Mouse (Mus musculus): ENCODE measurements at regions not wholly inside any gene's neighbourhood (a gene's known extent, or its start where the extent isn't known, plus 50 kb on each side); places are given as distances from the start of the nearest gene placed in this dataset.
"Not testable (repeated sequence)": the region's sequence is repeated elsewhere in the genome, so short reads cannot be mapped to it uniquely, and the experiment has no call there.

- not testable (repeated sequence) for H3K9me3 ChIP-seq; H3K36me3 ChIP-seq; ATAC-seq; H3K4me3 ChIP-seq (replicated peaks); H3K27me3 ChIP-seq; H3K4me2 ChIP-seq (replicated peaks)
- peak overlapping the region; percentile 56; the same call in 1 of the 2 replicates for H3K9ac ChIP-seq (replicated peaks)
- H3K4me1 ChIP-seq (replicated peaks): peaks cover 18% of the 10 kb centered on the region
- H3K27ac ChIP-seq: peak overlapping the region; percentile 95
- 73% methylated on average over 2 of the region's 2 CpGs for WGBS
These were observed 514.1 kb upstream of the Mms22l start for GRCm38 (mm10) chr4:23982193-23982592.

- H3K4me2 ChIP-seq (replicated peaks): peak overlapping the region; percentile 48
- peak overlapping the region; percentile 23 for H3K4me3 ChIP-seq (replicated peaks)
- H3K36me3 ChIP-seq: no peaks in the 10 kb centered on the region
- no peaks in the 10 kb centered on the region for H3K27me3 ChIP-seq
- H3K9me3 ChIP-seq: no peaks in the 10 kb centered on the region
- H3K27ac ChIP-seq: peak overlapping the region; percentile 95
- ATAC-seq: peak; percentile 98
- H3K4me1 ChIP-seq (replicated peaks): peaks cover 18% of the 10 kb centered on the region
- WGBS: 10% methylated on average over 13 of the region's 13 CpGs
- H3K9ac ChIP-seq (replicated peaks): peak overlapping the region; percentile 56
These were observed 513.3 kb upstream of the Mms22l start for GRCm38 (mm10) chr4:23982790-23983451.

DNA sequence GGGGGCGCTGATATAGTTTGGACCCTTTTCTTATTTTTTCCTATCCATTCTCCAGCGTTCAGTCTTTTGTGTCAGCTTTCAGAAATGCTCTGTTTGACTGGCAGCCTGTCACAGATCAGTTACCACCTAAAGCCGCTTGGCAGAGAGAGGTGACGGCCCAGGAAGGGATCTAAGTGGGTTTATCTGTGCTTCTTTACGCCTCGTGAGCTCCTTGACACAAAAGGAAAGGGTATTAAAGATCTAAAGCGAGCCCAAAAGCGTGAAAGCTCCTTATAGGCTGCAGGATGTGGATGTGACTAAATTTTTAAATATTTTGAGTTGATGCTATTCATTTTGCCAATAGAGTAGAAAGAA, 512.8 kb upstream of the Mms22l start:
- no peaks in the 10 kb centered on the region for H3K27me3 ChIP-seq
- H3K4me3 ChIP-seq (replicated peaks): peak overlapping the region; percentile 23
- peak overlapping the region; percentile 48 for H3K4me2 ChIP-seq (replicated peaks)
- H3K4me1 ChIP-seq (replicated peaks): peaks cover 18% of the 10 kb centered on the region
- H3K9ac ChIP-seq (replicated peaks): peak overlapping the region; percentile 56
- under 1% methylated on average over 8 of the region's 8 CpGs for WGBS
- peak; percentile 93 for ATAC-seq
- H3K36me3 ChIP-seq: no peaks in the 10 kb centered on the region
- peak overlapping the region; percentile 95 for H3K27ac ChIP-seq
- no peaks in the 10 kb centered on the region for H3K9me3 ChIP-seq

- 33% methylated on average over 3 of the region's 3 CpGs for WGBS
- no peak overlapping the region for H3K9ac ChIP-seq (replicated peaks)
- peaks cover 18% of the 10 kb centered on the region for H3K4me1 ChIP-seq (replicated peaks)
- H3K36me3 ChIP-seq: no peaks in the 10 kb centered on the region
- no peak overlapping the region for H3K4me2 ChIP-seq (replicated peaks)
- H3K27me3 ChIP-seq: no peaks in the 10 kb centered on the region
- peak overlapping the region; percentile 69 for H3K27ac ChIP-seq
- ATAC-seq: 0 out of 2 replicates have a peak, but pooled peaks have one; percentile 25
- no peaks in the 10 kb centered on the region for H3K9me3 ChIP-seq
- H3K4me3 ChIP-seq (replicated peaks): no peak overlapping the region
These were observed 512.2 kb upstream of the Mms22l start for GRCm38 (mm10) chr4:23984005-23984404.

- H3K36me3 ChIP-seq: no peaks in the 10 kb centered on the region
- H3K27ac ChIP-seq: peak overlapping the region; percentile 7
These were observed 510.3 kb upstream of the Mms22l start for GRCm38 (mm10) chr4:23985956-23986355.

DNA sequence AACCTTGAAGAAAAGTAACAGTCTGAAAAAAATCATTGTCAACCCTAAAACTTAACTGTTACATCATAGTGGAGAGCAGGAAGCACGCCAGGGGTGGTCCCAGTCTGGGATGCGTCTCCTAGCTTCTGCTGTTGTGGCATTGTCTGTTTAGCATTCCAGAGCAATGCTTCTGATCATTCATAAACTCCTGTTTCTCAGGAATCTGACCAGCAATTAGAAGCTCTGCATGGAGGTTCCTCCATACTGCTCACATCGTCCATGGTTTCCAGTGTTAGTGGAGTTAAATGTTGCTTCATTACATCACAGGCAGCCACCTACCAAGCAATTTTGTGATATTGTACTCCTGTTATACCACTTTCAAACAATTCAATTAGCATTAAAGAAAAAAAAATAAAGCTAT, 502.4 kb upstream of the Mms22l start:
- Histone ChIP-seq H3K27me3 (no peaks in the 10 kb centered on the region), H3K4me3 (replicated peaks) (no peak overlapping the region), H3K36me3 (no peaks in the 10 kb centered on the region), H3K9ac (replicated peaks) (no peak overlapping the region), H3K9me3 (no peaks in the 10 kb centered on the region), H3K4me2 (replicated peaks) (no peak overlapping the region), H3K27ac (peak overlapping the region; percentile 69), H3K4me1 (replicated peaks) (peaks cover 11% of the 10 kb centered on the region)
- 25% methylated on average over 3 of the region's 3 CpGs for WGBS
- ATAC-seq: peak; percentile 63; the same call in 1 of the 2 replicates

More at GRCm38 (mm10) chr4:23985956-23986355, 510.3 kb upstream of the Mms22l start:
- no peak overlapping the region for H3K4me3 ChIP-seq (replicated peaks)
- no peaks in the 10 kb centered on the region for H3K27me3 ChIP-seq
- H3K9ac ChIP-seq (replicated peaks): no peak overlapping the region
- no peak overlapping the region for H3K4me2 ChIP-seq (replicated peaks)
- ATAC-seq: no peak
- H3K9me3 ChIP-seq: no peaks in the 10 kb centered on the region
- WGBS: 17% methylated on average over 4 of the region's 4 CpGs
- peaks cover 18% of the 10 kb centered on the region for H3K4me1 ChIP-seq (replicated peaks)

GRCm38 (mm10) chr4:23994261-23994965, 501.8 kb upstream of the Mms22l start:
- Histone ChIP-seq H3K9ac (replicated peaks) (no peak overlapping the region), H3K36me3 (no peaks in the 10 kb centered on the region), H3K4me1 (replicated peaks) (peaks cover 11% of the 10 kb centered on the region), H3K27ac (peak overlapping the region; percentile 69), H3K27me3 (no peaks in the 10 kb centered on the region), H3K4me2 (replicated peaks) (no peak overlapping the region), H3K9me3 (no peaks in the 10 kb centered on the region), H3K4me3 (replicated peaks) (no peak overlapping the region)
- peak; percentile 88 for ATAC-seq
- 8% methylated on average over 4 of the region's 4 CpGs for WGBS

DNA sequence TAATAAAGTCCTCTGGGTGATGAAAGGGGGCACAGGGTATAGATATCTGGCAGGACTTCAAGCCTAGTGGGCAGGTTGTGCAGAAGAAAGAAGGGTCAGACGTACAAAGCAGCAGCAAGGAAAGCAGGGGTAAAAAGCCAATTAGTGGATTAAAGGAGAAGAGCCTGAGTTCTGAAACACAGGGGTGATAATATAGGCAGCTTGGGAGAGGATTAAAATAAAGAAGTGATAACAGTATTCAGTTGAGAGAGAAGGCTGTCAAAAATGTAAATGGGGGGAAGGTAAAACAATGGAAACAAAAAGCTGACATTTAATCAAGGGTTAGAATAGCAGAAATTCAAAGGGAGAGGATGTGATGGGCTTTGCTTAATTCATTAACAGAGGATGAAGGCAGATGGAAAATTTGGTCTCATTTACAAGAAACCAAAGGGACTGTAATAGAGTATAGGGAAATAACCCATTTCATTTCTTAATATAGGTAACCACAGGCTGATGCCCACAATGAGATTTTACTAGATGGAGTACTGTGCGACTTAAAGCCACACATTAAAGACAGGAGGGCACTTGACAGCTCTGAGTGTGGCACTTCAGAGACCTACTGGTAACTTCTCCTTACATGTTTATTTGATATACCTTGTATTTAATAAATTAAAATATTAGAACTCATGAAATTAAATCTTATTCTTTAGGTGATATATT, 489.8 kb upstream of the Mms22l start:
- H3K27me3 ChIP-seq: no peaks in the 10 kb centered on the region
- peak; percentile 76 for ATAC-seq
- no peak overlapping the region for H3K4me2 ChIP-seq (replicated peaks)
- no peak overlapping the region for H3K4me3 ChIP-seq (replicated peaks)
- no peaks in the 10 kb centered on the region for H3K9me3 ChIP-seq
- H3K9ac ChIP-seq (replicated peaks): no peak overlapping the region
- H3K27ac ChIP-seq: no peak overlapping the region
- 15% methylated on average over 2 of the region's 2 CpGs for WGBS
- H3K36me3 ChIP-seq: no peaks in the 10 kb centered on the region
- H3K4me1 ChIP-seq (replicated peaks): peaks cover 7% of the 10 kb centered on the region

- WGBS: 48% methylated on average over 11 of the region's 11 CpGs
These were observed 476.8 kb upstream of the Mms22l start for GRCm38 (mm10) chr4:24019178-24020104.

More at GRCm38 (mm10) chr4:24019178-24020104, 476.8 kb upstream of the Mms22l start:
- Histone ChIP-seq H3K27me3 (no peaks in the 10 kb centered on the region), H3K4me1 (replicated peaks) (peaks cover 14% of the 10 kb centered on the region), H3K4me3 (replicated peaks) (no peak overlapping the region), H3K4me2 (replicated peaks) (no peak overlapping the region), H3K9me3 (no peaks in the 10 kb centered on the region), H3K9ac (replicated peaks) (no peak overlapping the region), H3K36me3 (no peaks in the 10 kb centered on the region), H3K27ac (peak overlapping the region; percentile 44; the same call in 1 of the 2 replicates)
- ATAC-seq: peak; percentile 84

Measured in midbrain, embryonic 13.5 days (tissue).